Mouse (Mus musculus) CH12.LX (cell line): ENCODE data around the gene Opn4. TPM values are rescaled to one million over a fixed set of nuclear protein-coding genes. Genes with fewer than 3 reads are reported as not detected.

Source experiments
- DNase-seq: peaks from one replicate; pipeline ENCODE4 v3.0.0-alpha.2; 2013; ENCODE audit errors: extremely low read depth
- H3K27ac ChIP-seq: 2 replicates; pipeline ENCODE4 v1.5.1; 2012; ENCODE audit warnings: low read depth, mild to moderate bottlenecking, control low read depth, moderate library complexity; ENCODE audit not compliant: insufficient read depth
- H3K27me3 ChIP-seq: replicated peaks from 2 replicates; pipeline ENCODE3; 2012; ENCODE audit warnings: inconsistent platforms
- H3K36me3 ChIP-seq, 2 experiments: replicated peaks in 1 of 2; 2 replicates each; pipeline versions ENCODE3 to v1.6.1; 2012; ENCODE audit warnings: inconsistent platforms in 1 of 2, low read length in 1 of 2, mild to moderate bottlenecking in 1 of 2, mixed read lengths in 1 of 2, moderate library complexity in 1 of 2; ENCODE audit not compliant: control insufficient read depth in 1 of 2, insufficient read depth in 1 of 2
- H3K4me1 ChIP-seq, 2 experiments: 2 replicates each; pipeline ENCODE4 v1.6.1; 2012; ENCODE audit warnings: inconsistent platforms in 1 of 2, moderate library complexity in 1 of 2; ENCODE audit not compliant: insufficient read depth in 2 of 2, control insufficient read depth in 1 of 2
- H3K4me2 ChIP-seq: 2 replicates; pipeline ENCODE4 v1.6.1; 2012; ENCODE audit warnings: low read depth, mild to moderate bottlenecking, control low read depth; ENCODE audit not compliant: poor library complexity, insufficient read depth, severe bottlenecking
- H3K4me3 ChIP-seq, 3 experiments: fragments of 150-350 bp in 1 of 3; sonication (generic) in 1 of 3; replicated peaks in 1 of 3; 2 replicates each; pipeline versions ENCODE3 to v1.5.1; 2011 to 2012; ENCODE audit warnings: low read depth in 2 of 3, low read length in 2 of 3, mild to moderate bottlenecking in 2 of 3, moderate library complexity in 2 of 3, control low read depth in 1 of 3, improper control_type of control experiment in 1 of 3, inconsistent platforms in 1 of 3, mixed read lengths in 1 of 3; ENCODE audit not compliant: poor library complexity in 1 of 3
- H3K79me2 ChIP-seq: replicated peaks from 2 replicates; pipeline ENCODE4 v1.6.1; 2012; ENCODE audit warnings: mild to moderate bottlenecking, moderate library complexity; ENCODE audit not compliant: control insufficient read depth, poor library complexity, insufficient read depth, severe bottlenecking; ENCODE audit errors: extremely low read depth
- H3K9ac ChIP-seq: 2 replicates; pipeline ENCODE4 v1.6.1; 2012; ENCODE audit warnings: low read depth, mild to moderate bottlenecking, control low read depth, moderate library complexity; ENCODE audit not compliant: insufficient read depth
- H3K9me3 ChIP-seq: replicated peaks from 2 replicates; pipeline ENCODE3; 2012; ENCODE audit warnings: low read length, inconsistent platforms, mixed read lengths
- CTCF ChIP-seq, 2 experiments: IDR thresholded peaks in 1 of 2; conservative IDR thresholded peaks in 1 of 2; 2 replicates each; pipeline ENCODE4 v1.5.1; 2011 to 2012; ENCODE audit warnings: low read depth in 2 of 2, low read length in 2 of 2, improper control_type of control experiment in 1 of 2, inconsistent platforms in 1 of 2, mild to moderate bottlenecking in 1 of 2, moderate library complexity in 1 of 2
- E2F4 ChIP-seq: IDR thresholded peaks from 2 replicates; pipeline ENCODE4 v1.6.1; 2011; ENCODE audit warnings: low read depth, low read length, improper control_type of control experiment; ENCODE audit not compliant: insufficient replicate concordance
- ELF1 ChIP-seq: IDR thresholded peaks from 2 replicates; pipeline ENCODE4 v1.6.1; 2014; ENCODE audit warnings: low read depth, mild to moderate bottlenecking, inconsistent platforms, low read length, improper control_type of control experiment
- GABPA ChIP-seq: IDR thresholded peaks from 2 replicates; pipeline ENCODE4 v1.6.1; 2012; ENCODE audit warnings: low read depth, low read length, improper control_type of control experiment, inconsistent platforms; ENCODE audit not compliant: insufficient replicate concordance
- HCFC1 ChIP-seq: IDR thresholded peaks from 2 replicates; pipeline ENCODE4 v1.6.1; 2012; ENCODE audit warnings: low read depth, mild to moderate bottlenecking, inconsistent platforms, low read length, improper control_type of control experiment
- IRF4 ChIP-seq: IDR thresholded peaks from 2 replicates; pipeline ENCODE4 v1.6.1; 2014; ENCODE audit warnings: low read depth, mild to moderate bottlenecking, inconsistent platforms, low read length, improper control_type of control experiment
- KAT2A ChIP-seq: IDR thresholded peaks from 2 replicates; pipeline ENCODE4 v1.6.1; 2012; ENCODE audit warnings: low read length, improper control_type of control experiment, inconsistent platforms; ENCODE audit not compliant: insufficient replicate concordance
- MEF2A ChIP-seq: IDR thresholded peaks from 2 replicates; pipeline ENCODE4 v1.6.1; 2014; ENCODE audit warnings: low read depth, mild to moderate bottlenecking, inconsistent platforms, low read length, improper control_type of control experiment, borderline replicate concordance
- MYC ChIP-seq: IDR thresholded peaks from 2 replicates; pipeline ENCODE4 v1.6.1; 2011; ENCODE audit warnings: low read depth, mild to moderate bottlenecking, improper control_type of control experiment, low read length
- RAD21 ChIP-seq: IDR thresholded peaks from 2 replicates; pipeline ENCODE4 v1.6.1; 2011; ENCODE audit warnings: low read depth, mild to moderate bottlenecking, low read length, improper control_type of control experiment, moderate library complexity
- RCOR1 ChIP-seq: conservative IDR thresholded peaks from 2 replicates; pipeline ENCODE4 v1.6.1; 2012; ENCODE audit warnings: low read depth, mild to moderate bottlenecking, inconsistent platforms, low read length, improper control_type of control experiment
- SIN3A ChIP-seq: IDR thresholded peaks from 2 replicates; pipeline ENCODE4 v1.6.1; 2012; ENCODE audit warnings: low read length, improper control_type of control experiment, inconsistent platforms
- TBP ChIP-seq: conservative IDR thresholded peaks from 2 replicates; pipeline ENCODE4 v1.6.1; 2011; ENCODE audit warnings: low read depth, low read length, improper control_type of control experiment
- USF1 ChIP-seq: IDR thresholded peaks from 2 replicates; pipeline ENCODE4 v1.6.1; 2014; ENCODE audit warnings: low read depth, mild to moderate bottlenecking, inconsistent platforms, low read length, improper control_type of control experiment
- USF2 ChIP-seq: conservative IDR thresholded peaks from 2 replicates; pipeline ENCODE4 v1.6.1; 2011; ENCODE audit warnings: low read depth, low read length, improper control_type of control experiment
- ZC3H11A ChIP-seq: IDR thresholded peaks from 2 replicates; pipeline ENCODE4 v1.6.1; 2012; ENCODE audit warnings: low read depth, mild to moderate bottlenecking, inconsistent platforms, low read length, improper control_type of control experiment
- ZKSCAN1 ChIP-seq: IDR thresholded peaks from 2 replicates; pipeline ENCODE4 v1.6.1; 2012; ENCODE audit warnings: low read depth, inconsistent platforms, low read length, improper control_type of control experiment, borderline replicate concordance
- dilution Hi-C: fragments of 300-500 bp; cut with MboI; formaldehyde crosslinking; loops from 2 replicates; pipeline ENCODE4 v1.14.3; 2020; ENCODE audit warnings: low sequenced_read_pairs; ENCODE audit not compliant: extremely low pct_unique_long_range_greater_than_20kb, extremely low pct_ligation_motif_present
- in situ Hi-C: fragments of 300-500 bp; cut with MboI; formaldehyde crosslinking; loops from 3 replicates; pipeline ENCODE4 v1.14.3; 2019; ENCODE audit warnings: low sequenced_read_pairs, low pct_ligation_motif_present, low pct_unique_long_range_greater_than_20kb, mixed read lengths
- polyA plus RNA-seq: library from polyadenylated mRNA; unstranded; fragments of >175 nt; gene quantifications from 2 replicates; pipeline ENCODE4 v1.2.1, GENCODE M21; 2012; ENCODE audit warnings: low read depth; ENCODE audit not compliant: insufficient read length
- total RNA-seq, 2 experiments: library from RNA; depleted of rRNA; stranded (reverse); fragments of 300-350 nt in 1 of 2; fragments of >200 nt in 1 of 2; gene quantifications; 2 replicates each; pipeline ENCODE4 v1.2.3; 2012 to 2014

The Opn4 gene
- total and polyA plus RNA-seq, 3 experiments = not detected

DNA sequence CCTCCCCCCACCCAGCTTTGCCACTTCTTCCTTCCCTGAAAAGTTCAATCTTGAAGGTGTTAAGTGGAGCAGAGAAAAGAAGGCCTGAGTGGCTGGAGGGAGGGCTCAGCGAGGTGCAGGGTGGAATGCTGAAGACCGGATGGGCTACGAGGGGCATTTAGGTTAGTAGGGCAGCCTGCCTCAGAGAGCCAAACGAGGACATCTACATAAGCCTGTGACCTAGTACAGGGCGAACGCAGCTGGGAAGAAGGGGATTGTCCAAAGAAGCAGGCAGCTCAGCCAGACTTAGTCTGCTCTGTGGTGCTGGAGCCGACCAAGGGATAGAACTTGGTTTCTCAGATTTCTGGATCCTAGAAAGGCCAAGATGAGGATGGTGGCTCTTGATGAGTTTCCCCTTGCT is 44.2 kb upstream of the Opn4 start:
- no peak for DNase-seq
- H3K36me3 ChIP-seq = no peaks in the 10 kb centered on the region
- no peaks in the 10 kb centered on the region; a peak in 1 of 4 replicates for H3K4me1 ChIP-seq
- dilution Hi-C loops (no loop called here), in situ Hi-C loops (no loop called here)
- H3K9me3 ChIP-seq = no peaks in the 10 kb centered on the region
- peaks cover 4% of the 10 kb centered on the region for H3K27me3 ChIP-seq
- no peak for TF ChIP-seq E2F4
- TF ChIP-seq HCFC1 = no peak
- no peak for TF ChIP-seq RAD21
- no peak for TF ChIP-seq ELF1
- no peak for TF ChIP-seq GABPA
- TF ChIP-seq USF2 = no peak
- no peak for TF ChIP-seq CTCF (conservative IDR thresholded peaks at IDR 0.05 in 1 of 2, IDR thresholded peaks at IDR 0.05 in 1 of 2; ENCODE audit: low read depth in 2 of 2, low read length in 2 of 2)
- no peak for TF ChIP-seq USF1
- no peak for TF ChIP-seq RCOR1
- TF ChIP-seq MEF2A = no peak
- TF ChIP-seq ZKSCAN1 = no peak
- TF ChIP-seq IRF4 = no peak
- TF ChIP-seq MYC = no peak
- TF ChIP-seq TBP = no peak
- TF ChIP-seq KAT2A = no peak
- no peak for TF ChIP-seq ZC3H11A
- H3K79me2 ChIP-seq = no peaks in the 10 kb centered on the region
- H3K27ac ChIP-seq = no peak overlapping the region
- H3K4me3 ChIP-seq = no peak overlapping the region
- no peak overlapping the region for H3K4me2 ChIP-seq
- no peak overlapping the region for H3K9ac ChIP-seq

DNA sequence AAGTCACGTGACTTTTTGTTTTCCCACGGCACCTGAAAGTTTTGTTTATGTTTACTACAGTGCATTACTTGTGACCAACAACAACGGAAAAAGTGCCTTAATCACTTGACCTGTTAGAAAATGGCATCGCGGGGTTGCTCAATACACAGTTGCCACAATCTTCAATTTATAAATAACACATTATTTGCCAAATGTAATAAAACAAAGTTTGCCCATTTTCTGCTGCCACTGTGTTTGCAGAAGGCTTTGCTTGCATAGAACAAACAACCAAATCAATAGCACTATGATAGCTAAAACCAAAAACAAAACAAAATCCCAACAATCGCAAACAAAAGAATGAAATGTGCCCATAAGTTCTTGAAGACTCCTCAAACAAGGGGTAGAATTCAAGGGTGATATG is 35.8 kb upstream of the Opn4 start:
- Histone ChIP-seq H3K27me3 (no peaks in the 10 kb centered on the region), H3K9me3 (no peaks in the 10 kb centered on the region), H3K4me1 (no peaks in the 10 kb centered on the region), H3K4me3 (no peak overlapping the region), H3K27ac (no peak overlapping the region), H3K9ac (no peak overlapping the region), H3K4me2 (no peak overlapping the region), H3K36me3 (no peaks in the 10 kb centered on the region), H3K79me2 (no peaks in the 10 kb centered on the region)
- dilution Hi-C loops (no loop called here), in situ Hi-C loops (no loop called here)
- TF ChIP-seq GABPA = no peak
- TF ChIP-seq SIN3A = no peak
- no peak for DNase-seq
